Mouse (Mus musculus) embryo, embryonic 10.5 days (tissue): ENCODE results near the gene Camta1.

Experiments
- DNase-seq: peaks from one replicate; pipeline ENCODE4 v3.0.0-alpha.2; 2015; ENCODE audit warnings: low spot score

Gene Camta1

DNA sequence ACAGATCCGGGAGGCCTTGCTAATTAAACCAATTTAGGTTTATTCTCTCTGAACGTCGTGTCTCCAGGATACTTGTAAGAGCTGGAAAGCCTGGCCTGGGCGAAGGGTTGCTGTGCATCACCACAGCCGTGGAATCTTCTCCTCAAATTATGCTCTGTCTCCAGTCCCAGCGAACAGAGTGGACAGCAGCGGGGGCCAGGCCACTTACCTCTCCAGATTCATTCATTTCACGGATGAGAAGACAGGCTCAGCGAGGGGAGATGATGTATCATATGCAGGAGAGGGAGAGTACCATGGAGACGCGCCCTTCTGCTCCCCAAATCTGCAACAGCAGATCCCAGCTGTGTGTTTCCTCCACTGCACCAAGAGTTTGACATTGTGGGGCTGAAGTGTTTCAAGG is 711.6 kb downstream of the Camta1 start:
- DNase-seq: no peak

DNA sequence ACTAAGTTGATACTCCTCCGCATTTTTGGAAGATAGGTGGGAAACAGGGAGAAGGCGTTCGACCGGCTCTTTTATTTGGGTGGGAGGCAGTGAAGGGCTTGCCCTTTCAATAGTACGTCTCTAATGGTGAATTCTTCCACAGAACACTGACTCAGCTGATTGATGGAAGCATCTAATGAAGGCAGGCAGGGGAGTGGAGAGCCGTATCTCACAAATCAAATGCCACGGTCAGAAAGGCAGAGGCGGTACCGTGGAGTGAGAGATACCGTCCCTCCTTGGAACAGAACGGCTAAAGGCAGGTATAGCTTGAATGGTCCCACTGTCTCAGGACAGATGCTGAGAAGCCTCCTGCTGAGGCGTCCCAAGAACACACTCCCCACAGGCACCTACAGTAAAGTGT is 714.1 kb downstream of the Camta1 start:
- no peak for DNase-seq

DNA sequence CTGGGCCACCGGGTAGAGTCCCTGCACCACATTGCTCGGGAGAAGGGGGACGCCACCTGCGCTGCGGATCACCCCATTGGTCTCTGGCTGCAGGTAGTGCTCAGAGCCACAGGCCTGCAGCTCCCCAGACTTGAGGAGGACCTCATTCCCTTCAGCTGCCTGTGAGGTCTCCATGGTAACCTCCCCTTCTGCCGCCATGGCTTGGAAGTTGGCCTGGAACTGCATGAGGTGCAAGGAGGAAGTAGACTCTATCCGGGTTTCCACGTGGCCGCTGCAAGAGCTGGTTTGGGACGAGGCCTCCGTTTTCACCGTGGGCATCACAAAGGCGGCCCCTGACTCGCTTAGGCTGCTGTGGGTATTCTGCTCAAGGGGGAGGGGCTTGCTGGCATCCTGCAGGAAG is 717.6 kb downstream of the Camta1 start:
- no peak for DNase-seq

DNA sequence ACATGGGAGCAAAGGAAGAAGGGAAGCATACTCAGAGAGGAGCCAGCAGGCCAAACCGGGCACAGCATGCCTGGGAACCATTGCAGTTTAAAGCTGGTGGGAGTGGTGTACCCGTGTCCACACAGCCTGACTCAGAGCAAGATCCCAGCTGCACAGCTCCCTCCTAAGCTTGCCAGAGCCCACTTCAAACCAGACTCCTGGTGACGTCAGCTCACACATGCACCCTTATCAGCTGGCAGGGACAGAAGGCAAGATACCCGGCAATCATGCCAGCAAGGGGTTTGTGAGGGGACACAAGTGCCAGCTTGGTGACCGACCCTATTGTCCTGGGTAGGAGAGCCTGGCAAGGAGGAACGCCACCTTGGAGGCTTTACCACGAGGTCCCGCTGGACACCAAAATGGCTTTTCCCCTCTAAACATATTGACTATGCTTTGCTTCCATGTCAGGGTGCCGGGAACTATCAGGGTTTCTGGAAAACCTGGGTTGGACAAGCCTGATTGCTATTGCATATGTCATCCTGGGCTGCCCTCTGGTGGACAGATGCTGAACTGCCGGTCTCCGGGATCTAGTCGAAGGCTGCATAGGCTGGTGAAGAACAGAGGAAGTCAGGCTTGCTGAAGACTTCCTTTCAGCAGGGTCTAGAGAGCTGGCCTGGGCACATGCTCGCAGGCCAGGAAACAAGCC is 720.3 kb downstream of the Camta1 start:
- peak; percentile 98 for DNase-seq

DNA sequence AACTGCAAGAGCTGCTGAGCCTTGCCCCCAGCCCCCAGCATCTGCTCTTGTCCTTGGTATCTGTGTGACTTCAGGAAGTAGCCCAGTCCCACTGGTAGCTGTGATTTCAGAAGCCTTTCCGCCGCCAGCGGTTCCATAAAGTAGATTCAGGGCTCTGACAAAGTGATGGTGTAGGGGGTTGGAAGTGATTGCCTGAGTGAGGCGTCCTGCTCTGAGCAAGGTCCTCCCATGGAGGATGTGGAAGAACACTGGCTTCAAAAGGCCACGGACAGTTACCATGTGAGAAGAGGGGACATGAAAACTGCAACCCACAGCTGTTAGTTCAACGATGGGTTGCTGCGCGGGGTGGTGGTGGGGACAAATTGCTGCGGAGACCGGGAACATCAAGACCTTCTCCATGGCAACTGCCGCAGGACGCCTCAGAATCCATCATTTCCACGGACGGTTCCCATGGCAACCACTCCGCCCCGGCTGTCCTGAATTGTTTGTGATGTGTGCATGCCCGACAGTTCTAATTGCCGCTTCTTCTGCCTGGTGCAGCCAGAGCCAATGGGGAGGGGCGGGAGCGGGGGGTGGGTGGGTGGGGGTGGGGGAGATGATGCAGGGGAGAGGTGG is 721.2 kb downstream of the Camta1 start:
- DNase-seq: peak; percentile 94

DNA sequence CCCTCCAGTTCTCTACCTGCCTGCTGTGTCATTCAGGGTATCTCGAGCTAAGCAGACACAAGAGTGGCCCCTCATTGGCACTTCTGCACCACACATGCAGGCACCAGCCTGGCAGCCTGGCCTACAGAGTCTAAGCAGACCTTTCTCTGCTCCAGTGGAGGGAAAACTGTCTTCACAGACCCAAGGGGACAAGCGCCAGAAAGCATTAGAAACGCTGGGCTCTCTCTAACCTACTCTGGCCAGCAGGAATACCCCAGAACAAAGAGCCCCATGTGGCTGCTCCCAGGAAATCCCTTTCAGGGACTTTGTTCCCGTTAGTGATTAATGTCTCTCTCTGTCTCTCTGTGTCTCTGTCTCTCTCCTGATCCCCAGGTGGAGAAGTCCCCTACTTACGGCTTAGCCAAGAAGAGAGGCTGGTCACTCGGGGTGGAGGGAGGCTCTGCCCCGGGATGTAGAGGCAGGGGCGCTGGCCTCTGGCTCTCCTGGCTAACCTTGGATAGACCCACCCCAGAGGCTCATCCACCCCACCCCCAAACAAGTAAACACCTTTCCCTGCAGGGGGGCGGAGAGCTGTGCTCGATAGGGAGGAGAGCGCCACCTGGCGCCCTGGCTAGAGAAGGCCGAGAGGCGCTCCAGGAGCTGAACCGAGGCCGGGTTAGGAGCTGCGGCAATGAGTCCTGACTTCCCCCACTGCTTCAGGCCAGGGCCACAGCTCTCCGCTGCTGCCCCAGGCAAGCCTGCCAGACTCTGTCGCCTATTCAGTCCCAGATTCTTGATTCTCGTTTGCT is 722.4 kb downstream of the Camta1 start:
- DNase-seq: peak; percentile 90

DNA sequence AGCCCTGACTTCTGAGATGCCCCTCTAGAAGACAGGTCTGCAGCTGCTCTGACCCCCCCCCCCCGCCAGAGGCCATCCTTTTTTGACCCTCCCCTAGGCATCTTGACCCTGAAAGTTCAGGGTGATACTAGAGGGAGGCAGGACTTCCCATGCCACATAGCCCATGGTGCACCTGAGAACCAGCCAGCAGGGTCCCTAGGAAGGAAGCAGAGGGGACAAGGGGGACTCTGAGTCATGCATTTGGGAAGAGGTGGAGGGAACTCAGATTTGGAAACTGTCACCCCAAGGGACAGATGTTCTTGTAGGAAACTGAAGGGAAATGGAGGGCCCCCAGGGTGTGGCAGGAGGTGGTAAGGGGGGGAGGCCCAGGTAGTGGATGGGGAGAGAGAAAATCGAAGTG is 723.1 kb downstream of the Camta1 start:
- no peak for DNase-seq

DNA sequence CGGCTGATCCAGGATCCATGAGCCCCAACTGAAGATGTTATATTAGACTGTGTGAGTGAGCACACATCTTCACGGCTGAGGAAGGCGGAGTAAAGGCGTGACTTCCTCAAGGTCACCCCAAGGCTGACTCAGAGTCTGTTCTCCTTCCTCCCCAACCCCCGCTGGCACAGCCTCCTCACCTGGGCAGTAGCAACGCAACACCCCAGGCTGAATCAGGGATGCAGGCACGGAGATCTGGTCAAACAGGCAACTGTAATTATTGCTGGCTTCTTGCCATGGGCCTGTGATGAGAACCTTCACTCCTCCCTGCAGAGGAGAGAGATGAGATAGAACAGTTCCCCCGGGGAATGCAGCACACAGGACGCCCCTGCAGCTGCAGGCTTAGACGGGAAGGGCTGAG is 723.5 kb downstream of the Camta1 start:
- no peak for DNase-seq

DNA sequence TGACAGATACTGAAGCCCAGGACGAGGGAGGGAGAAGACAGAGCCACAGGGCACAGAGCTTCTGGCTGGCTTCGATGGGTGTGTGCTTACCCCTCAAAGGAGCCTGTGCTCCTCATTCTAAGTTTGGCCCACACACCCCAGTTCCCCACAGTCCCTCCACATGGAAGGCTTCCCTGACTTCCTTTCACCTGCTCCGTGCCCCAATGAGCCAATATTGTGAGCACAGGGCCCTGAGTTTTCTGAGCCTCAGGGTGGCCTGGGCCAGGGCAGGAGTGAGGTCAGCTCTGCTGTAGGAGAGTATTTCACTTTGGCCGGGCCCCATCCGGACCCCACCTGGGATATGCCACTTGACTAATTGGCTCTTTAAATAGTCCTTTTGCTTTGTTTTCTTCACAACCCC is 724.0 kb downstream of the Camta1 start:
- no peak for DNase-seq

DNA sequence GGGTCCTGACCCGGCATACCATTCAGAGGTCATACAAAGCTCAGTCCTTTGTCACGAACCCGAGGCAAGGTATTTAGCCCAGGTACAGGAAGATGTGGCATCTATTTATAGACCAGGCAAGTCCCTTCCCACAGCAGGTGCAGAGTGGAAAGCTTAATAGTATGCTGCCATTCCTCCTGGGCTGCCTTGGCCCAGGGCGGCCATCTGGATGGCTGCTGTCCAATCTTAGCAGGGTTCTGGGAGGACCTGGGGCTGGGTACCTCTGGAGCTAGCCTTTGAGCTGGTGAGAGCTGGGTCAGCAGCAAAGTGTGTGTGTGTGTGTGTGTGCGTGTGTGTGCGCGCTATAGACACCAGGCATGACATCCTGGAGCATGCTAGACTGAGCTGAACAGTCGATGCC is 726.2 kb downstream of the Camta1 start:
- no peak for DNase-seq

DNA sequence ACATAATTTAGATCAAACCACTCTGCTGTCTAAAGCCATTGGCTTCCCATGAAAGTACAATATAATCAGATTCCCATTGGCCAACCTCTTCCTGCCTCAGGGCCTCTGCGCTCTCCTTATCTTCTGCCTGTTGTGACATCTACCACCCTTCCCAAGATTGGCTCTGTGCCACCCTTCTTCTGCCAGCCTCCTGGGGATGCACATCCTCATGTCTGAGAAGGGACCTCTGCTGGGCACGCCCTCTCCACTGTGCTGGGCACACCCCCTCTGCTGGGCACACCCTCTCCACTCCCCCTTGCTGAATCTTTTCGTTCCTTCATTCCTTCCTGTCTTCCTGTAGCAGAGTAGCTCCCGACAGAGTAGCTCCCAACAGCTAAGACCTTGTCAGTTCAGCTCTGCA is 727.9 kb downstream of the Camta1 start:
- no peak for DNase-seq

DNA sequence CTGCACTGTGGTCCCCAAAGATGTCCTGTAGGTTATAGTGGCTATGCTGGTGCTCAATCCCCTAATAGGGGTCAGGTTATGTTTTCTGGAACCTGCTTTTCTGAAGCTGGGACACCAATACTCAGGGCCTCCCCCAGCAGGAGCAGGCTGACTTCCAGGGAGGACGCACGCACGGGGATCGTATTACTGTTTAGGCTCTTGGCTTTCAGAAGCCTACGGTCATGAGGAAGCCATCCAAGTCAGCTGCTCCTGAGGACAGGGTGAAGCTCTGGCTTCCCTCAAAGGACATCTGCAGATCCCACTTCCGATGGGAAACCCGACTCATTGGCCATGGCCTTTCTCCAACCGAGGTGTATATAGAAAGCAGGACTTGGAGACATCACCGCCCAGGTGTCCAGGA is 729.2 kb downstream of the Camta1 start:
- DNase-seq: no peak

DNA sequence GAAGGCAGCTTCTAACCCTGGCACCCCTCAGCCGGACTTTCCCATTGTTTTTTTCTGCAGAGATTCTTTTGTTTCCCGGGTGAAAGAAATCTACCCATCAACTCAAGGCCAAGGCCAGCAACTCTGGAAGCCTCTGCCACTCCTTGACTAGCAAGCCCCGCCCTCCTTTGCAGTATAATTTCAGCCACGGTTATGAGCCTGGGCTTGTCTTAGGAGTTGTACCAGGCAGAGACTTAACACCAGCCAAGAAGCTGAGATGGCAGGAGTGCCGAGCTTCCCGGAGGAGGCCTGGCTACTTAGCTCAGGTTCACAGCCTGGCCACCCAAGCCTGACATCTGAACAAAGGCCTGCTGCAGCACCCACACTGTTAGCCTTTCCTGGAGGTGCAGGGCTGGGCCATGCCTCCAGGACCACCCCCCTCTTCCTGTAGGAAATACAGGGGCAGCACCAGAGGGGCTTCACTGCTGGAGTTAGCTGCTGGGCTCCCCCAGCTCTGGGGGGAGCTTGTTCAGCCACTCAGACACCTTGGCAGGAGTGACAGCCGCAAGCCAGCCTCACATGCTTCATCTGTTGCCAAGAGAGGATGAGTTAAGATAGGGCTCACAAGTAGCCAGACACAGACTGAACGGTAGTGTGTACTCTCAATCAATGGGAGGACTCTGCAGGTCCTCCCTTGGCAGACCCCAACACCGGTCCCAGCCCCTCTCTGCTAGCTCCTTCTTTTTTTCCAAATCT is 730.8 kb downstream of the Camta1 start:
- no peak for DNase-seq

DNA sequence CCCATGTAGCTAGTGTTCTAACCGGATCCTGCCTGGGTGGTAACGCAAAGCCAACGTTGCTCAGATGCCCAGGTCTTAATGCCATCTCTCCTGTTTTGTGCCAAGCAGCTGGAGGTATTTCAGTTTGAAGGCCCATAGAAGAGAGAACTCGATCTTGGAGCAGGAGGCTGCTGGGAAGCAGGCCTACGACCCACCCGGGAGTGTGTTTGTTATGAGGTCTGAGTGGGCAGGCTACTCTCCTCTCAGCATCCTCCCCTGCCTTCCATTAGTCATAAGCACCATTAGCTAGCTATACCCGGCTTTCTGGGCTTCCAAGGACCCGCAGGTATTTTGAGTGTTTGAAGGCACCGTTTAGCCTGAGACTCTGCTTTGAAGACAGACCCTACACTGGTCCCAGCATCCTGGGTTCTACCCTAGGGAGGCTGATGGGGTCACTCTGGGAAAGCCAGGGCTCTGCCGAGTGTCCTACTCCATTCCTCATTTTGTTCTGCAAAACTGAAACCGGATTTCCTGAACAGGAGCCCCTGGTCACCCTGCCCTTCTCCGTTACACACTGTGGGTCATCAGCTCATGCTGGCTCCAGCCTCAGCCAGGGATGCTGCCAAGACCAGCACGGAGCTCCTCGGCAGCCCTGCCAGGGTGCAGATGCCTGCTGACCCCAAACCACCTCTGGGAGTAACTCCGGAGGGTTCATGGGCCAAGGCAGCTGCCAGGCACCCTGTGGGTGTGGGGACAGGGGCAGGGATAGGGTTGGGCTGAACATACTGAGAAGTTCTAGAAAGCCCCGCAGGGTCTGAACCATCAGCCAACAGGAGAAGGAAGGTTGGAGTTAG is 731.7 kb downstream of the Camta1 start:
- no peak for DNase-seq

DNA sequence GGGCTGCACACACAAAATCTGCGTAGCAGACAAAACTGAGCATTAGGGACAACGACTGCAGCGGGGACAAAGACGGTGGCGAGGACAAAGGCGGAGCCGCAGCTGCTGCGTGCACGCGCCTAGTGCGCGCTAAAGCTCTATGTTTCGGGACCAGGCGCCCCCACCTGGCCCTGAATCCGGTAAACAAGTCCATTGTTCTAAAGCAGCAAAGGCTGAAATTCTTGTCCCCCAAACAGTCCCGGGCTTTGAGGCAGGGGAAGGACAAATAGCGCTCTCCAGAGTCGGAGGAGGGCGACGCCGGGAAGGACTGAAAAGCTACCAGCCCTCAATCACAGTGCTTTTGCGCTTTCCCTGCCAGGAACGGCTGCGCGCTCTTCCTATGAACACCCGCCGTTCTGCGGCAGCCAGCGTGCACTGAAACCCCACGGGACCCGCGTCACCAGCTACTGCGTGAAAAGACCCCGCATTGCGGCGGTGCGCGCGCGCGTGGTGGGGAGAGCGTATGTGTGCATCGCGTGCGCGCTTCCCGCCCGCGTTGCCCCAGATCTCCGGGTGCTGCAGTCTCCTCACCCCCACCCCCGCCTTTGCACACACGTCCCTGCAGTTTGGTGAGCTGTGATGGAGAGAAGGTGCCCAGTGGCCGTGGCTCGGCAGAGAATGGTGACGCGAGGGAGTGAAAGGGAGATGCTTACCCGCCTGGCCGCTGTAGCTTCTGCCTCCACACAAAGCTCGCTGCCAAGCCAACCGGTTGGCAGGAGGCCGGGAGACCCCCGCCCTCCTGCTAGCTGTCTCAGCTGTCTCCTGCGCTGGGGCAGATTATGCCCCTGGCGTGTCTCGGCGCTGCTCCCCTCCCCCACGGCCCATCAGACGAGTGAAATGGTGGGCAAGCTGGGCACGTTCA is 732.8 kb downstream of the Camta1 start:
- DNase-seq: peak; percentile 91

DNA sequence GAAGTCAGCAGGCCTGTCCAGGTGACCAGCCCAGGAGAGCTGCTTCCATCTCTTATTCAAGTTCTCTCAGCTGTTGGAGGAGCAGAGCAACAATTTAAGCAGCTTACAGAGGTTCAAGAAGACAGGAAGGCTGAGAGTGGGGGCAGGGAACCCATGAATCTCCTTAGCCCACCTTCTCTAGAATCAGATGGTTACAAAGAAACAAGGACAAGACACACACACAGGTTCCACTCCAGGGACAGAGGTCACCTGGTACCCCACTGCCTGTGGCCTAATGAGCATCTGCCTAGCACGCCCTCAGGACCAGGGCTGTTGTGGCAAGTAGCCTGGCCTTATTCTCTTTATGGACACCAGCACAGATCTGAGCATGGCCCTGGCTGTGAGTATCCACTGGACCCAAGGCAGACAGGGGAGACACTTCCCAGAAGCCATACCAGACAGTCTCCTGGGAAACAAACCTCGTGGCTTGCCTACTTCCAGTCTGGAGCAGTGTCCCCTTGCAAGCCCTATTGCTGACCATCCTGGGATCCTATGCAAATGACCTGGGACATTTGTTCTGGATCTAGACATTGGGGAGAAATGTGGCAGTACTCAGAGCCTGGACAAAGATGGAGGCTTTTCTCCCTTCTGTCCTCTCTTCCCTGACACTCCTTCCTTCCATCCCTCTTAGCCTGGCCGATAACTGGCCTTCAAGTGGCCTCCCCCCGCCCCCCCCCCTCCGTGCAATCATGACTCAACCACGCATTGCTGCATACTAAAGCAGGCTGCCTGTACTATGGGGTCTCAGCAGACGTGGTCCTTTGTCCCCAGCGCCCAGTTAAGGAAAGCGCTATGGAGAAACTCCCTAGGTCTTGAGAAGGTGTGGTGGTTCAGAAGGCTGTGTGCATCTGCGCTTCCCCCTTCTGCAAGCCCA is 733.8 kb downstream of the Camta1 start:
- peak; percentile 74 for DNase-seq

DNA sequence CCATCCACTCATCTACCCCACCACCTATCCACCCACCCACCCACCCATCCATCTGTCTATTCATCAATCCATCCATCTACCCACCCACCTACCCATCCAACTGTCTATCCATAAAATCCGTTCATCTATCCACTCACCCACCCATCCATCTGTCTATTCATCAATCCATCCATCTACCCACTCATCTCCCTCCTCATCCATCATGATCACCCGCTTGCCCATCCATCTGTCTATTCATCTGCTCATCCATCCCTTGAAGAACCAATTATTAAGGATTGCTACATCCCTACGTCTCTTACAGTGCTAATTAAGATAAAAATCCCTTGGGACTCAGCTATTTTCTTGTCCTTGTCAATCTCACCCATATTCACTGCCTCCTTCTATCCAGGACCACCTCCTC is 742.8 kb downstream of the Camta1 start:
- no peak for DNase-seq

DNA sequence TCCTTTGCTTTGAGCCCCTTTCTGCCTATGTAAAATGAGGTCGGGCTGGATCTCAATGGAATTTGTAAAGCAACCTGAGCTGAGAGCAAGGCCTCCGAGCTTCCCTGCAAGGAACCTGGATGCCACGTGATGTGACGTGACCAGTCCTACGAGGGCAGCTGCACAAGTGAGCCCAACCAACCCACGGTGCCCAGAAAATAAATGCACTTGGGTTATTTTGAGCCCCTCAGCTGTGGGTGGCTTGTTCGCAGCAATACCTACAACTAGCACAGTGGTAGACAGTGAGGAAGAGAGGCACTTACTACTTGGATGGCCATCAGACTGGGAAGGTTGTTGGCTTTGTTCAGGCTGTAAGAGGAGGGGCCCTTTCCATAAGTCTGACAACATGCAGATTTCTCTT is 747.1 kb downstream of the Camta1 start:
- no peak for DNase-seq

DNA sequence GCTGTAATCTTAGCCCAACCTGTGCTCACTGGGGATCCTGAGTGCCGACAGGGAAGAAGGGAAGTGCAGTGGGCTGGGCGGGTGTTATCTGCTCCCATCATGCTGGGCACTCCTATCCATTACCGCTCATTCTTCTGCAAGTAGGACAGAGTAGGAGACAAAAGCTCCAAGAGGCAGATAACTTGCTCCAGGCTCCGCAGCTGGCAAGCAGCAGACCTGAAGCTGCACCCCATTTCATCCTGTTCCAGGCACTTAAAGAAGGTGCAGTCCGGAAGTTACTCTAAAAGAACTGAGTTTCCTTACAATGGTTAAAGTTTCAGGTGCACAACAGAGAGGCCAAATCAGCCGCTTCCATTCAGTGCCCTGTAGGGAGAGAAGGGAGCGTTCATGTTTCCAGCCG is 750.5 kb downstream of the Camta1 start:
- no peak for DNase-seq

DNA sequence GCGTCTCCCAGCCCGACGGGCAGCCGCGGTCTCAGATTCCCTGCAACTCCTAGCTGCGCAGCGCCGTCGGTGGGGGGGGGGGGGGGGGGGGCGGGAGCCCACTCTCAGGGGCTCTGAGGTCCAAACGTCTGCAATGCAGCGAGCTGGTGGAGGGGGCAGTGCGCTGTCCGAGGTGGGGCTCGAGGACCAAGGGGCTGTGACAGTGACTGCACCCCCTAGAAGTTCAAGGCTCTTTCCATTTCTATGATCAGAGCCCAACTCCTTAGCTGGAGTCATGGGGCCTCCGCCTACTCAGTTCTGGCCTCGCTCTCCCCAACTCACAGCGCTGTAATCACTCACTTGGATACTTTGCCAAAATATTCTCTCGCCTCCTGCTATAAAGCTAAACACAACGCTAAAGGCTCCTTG is 752.8 kb downstream of the Camta1 start:
- peak; percentile 21 for DNase-seq
